Mouse (Mus musculus) ES-Bruce4 (cell line): ENCODE measurements around the gene Gm9736. TPM values are rescaled to one million over a fixed set of nuclear protein-coding genes. Genes with fewer than 3 reads are reported as not detected.
"Not testable (repeated sequence)": the region's sequence is repeated elsewhere in the genome, so short reads cannot be mapped to it uniquely, and the experiment has no call there.

ENCODE experiments used
- H3K27ac ChIP-seq: 2 replicates; pipeline ENCODE4 v1.5.1; 2012; ENCODE audit warnings: low read length, inconsistent platforms; ENCODE audit not compliant: insufficient read depth
- H3K27me3 ChIP-seq: 2 replicates; pipeline ENCODE4 v1.6.1; 2012; ENCODE audit warnings: mild to moderate bottlenecking, low read length, inconsistent platforms; ENCODE audit not compliant: control insufficient read depth, poor library complexity, insufficient read depth, severe bottlenecking
- H3K36me3 ChIP-seq: 2 replicates; pipeline ENCODE4 v1.6.1; 2012; ENCODE audit warnings: inconsistent platforms, mild to moderate bottlenecking, low read length, moderate library complexity; ENCODE audit not compliant: control insufficient read depth, poor library complexity, insufficient read depth, severe bottlenecking
- H3K4me1 ChIP-seq: one replicate; pipeline ENCODE4 v1.8.1; 2011; ENCODE audit warnings: low read length; ENCODE audit not compliant: control insufficient read depth, insufficient read depth
- H3K4me3 ChIP-seq: 2 replicates; pipeline ENCODE4 v1.5.1; 2011; ENCODE audit warnings: low read depth, mild to moderate bottlenecking, low read length
- H3K9ac ChIP-seq: 2 replicates; pipeline ENCODE4 v1.6.1; 2012; ENCODE audit warnings: low read depth, mild to moderate bottlenecking, inconsistent platforms; ENCODE audit not compliant: poor library complexity, severe bottlenecking
- H3K9me3 ChIP-seq: replicated peaks from 2 replicates; pipeline ENCODE4 v1.6.1; 2012; ENCODE audit warnings: mild to moderate bottlenecking, low read length, inconsistent platforms; ENCODE audit not compliant: control insufficient read depth, poor library complexity, insufficient read depth, severe bottlenecking
- CTCF ChIP-seq: IDR thresholded peaks from one replicate; pipeline ENCODE4 v1.8.1; 2011; ENCODE audit warnings: low read depth, low read length
- EP300 ChIP-seq: IDR thresholded peaks from 2 replicates; pipeline ENCODE4 v1.6.1; 2011; ENCODE audit warnings: low read depth, low read length; ENCODE audit not compliant: insufficient read depth
- POLR2A ChIP-seq: IDR thresholded peaks from one replicate; pipeline ENCODE4 v1.8.1; 2011; ENCODE audit warnings: low read length; ENCODE audit not compliant: insufficient read depth
- polyA plus RNA-seq: library from polyadenylated mRNA; stranded (reverse); fragments of >200 nt; gene quantifications from 2 replicates; pipeline ENCODE4 v1.2.4, GENCODE M21; 2011; ENCODE audit warnings: low read depth; ENCODE audit not compliant: missing spikeins, insufficient read depth, insufficient read length

Gene Gm9736
- polyA plus RNA-seq, 1 experiment, result not detected

- not testable (repeated sequence) for H3K4me3 ChIP-seq
Measured at GRCm38 (mm10) chr10:77752312-77752711, 1.2 kb upstream of the Gm9736 start.

GRCm38 (mm10) chr10:77750686-77751085 lies 468 bp downstream of the Gm9736 start:
- not testable (repeated sequence) for H3K9ac ChIP-seq, H3K27ac ChIP-seq, H3K36me3 ChIP-seq, H3K9me3 ChIP-seq, H3K4me1 ChIP-seq, H3K27me3 ChIP-seq, H3K4me3 ChIP-seq

More at GRCm38 (mm10) chr10:77752312-77752711, 1.2 kb upstream of the Gm9736 start:
- TF ChIP-seq CTCF, result peak; percentile 39
- not testable (repeated sequence) for H3K4me1 ChIP-seq, H3K36me3 ChIP-seq, H3K27ac ChIP-seq, H3K9ac ChIP-seq, H3K27me3 ChIP-seq, H3K9me3 ChIP-seq

- not testable (repeated sequence) for H3K27ac ChIP-seq, H3K9me3 ChIP-seq, H3K9ac ChIP-seq
Measured at GRCm38 (mm10) chr10:77741924-77742688, 9.0 kb downstream of the Gm9736 start, which contains the start of gene Gm18596. Gm18596 (minus strand) TSS chr10:77742638.

GRCm38 (mm10) chr10:77738929-77739328 lies 12.2 kb downstream of the Gm9736 start:
- Histone ChIP-seq H3K27ac (no peak overlapping the region), H3K4me1 (no peaks in the 10 kb centered on the region), H3K4me3 (no peak overlapping the region), H3K36me3 (no peaks in the 10 kb centered on the region), H3K9ac (no peak overlapping the region), H3K9me3 (no peaks in the 10 kb centered on the region), H3K27me3 (no peaks in the 10 kb centered on the region)
- TF ChIP-seq CTCF (no peak), EP300 (no peak), POLR2A (no peak)

More at GRCm38 (mm10) chr10:77741924-77742688, 9.0 kb downstream of the Gm9736 start, which contains the start of gene Gm18596:
- H3K4me3 ChIP-seq, H3K36me3 ChIP-seq, H3K4me1 ChIP-seq, H3K27me3 ChIP-seq: not testable (repeated sequence)

- no peak overlapping the region for H3K27ac ChIP-seq
- no peaks in the 10 kb centered on the region for H3K9me3 ChIP-seq
- H3K4me1 ChIP-seq, result no peaks in the 10 kb centered on the region
- H3K9ac ChIP-seq, result no peak overlapping the region
- no peaks in the 10 kb centered on the region for H3K36me3 ChIP-seq
- no peak overlapping the region for H3K4me3 ChIP-seq
- no peak for TF ChIP-seq POLR2A
- no peak for TF ChIP-seq CTCF
- no peak for TF ChIP-seq EP300
- H3K27me3 ChIP-seq, result no peaks in the 10 kb centered on the region
Measured at GRCm38 (mm10) chr10:77735928-77736327, 15.2 kb downstream of the Gm9736 start.

GRCm38 (mm10) chr10:77729241-77729640 lies 21.9 kb downstream of the Gm9736 start:
- no peak for TF ChIP-seq POLR2A
- TF ChIP-seq CTCF, result peak; percentile 93
- TF ChIP-seq EP300, result no peak
- Histone ChIP-seq H3K27me3 (no peaks in the 10 kb centered on the region), H3K4me1 (no peaks in the 10 kb centered on the region), H3K9me3 (no peaks in the 10 kb centered on the region), H3K9ac (no peak overlapping the region), H3K36me3 (no peaks in the 10 kb centered on the region), H3K4me3 (no peak overlapping the region), H3K27ac (no peak overlapping the region)
